Mouse (Mus musculus) embryonic facial prominence, embryonic 12.5 days (tissue): ENCODE results near the gene Atp6v0a1. TPM values are rescaled to one million over a fixed set of nuclear protein-coding genes. Genes with fewer than 3 reads are reported as not detected.

Experiments
- ATAC-seq: fragments of 200-750 bp; cut with Nextera tagmentation; 2 replicates; pipeline ENCODE4 v1.8.0; 2017; ENCODE audit not compliant: insufficient number of reproducible peaks, insufficient read depth, low FRiP score, low TSS enrichment
- H3K27ac ChIP-seq: fragments of 300-500 bp; sonication (generic); 2 replicates; pipeline ENCODE4 v1.5.1; 2016; ENCODE audit warnings: mild to moderate bottlenecking
- H3K27me3 ChIP-seq: fragments of 300-500 bp; sonication (generic); 2 replicates; pipeline ENCODE4 v1.6.1; 2016; ENCODE audit warnings: mild to moderate bottlenecking, moderate library complexity
- H3K36me3 ChIP-seq: fragments of 300-500 bp; sonication (generic); 2 replicates; pipeline ENCODE4 v1.6.1; 2016; ENCODE audit warnings: mild to moderate bottlenecking
- H3K4me1 ChIP-seq: fragments of 300-500 bp; sonication (generic); 2 replicates; pipeline ENCODE4 v1.6.1; 2016
- H3K4me2 ChIP-seq: fragments of 300-500 bp; sonication (generic); replicated peaks from 2 replicates; pipeline ENCODE4 v1.6.1; 2016; ENCODE audit warnings: mild to moderate bottlenecking, moderate library complexity
- H3K4me3 ChIP-seq: fragments of 300-500 bp; sonication (generic); 2 replicates; pipeline ENCODE4 v1.5.1; 2016; ENCODE audit warnings: mild to moderate bottlenecking
- H3K9ac ChIP-seq: fragments of 300-500 bp; sonication (generic); 2 replicates; pipeline ENCODE4 v1.6.1; 2016; ENCODE audit warnings: mild to moderate bottlenecking, moderate library complexity
- H3K9me3 ChIP-seq: fragments of 300-500 bp; sonication (generic); 2 replicates; pipeline ENCODE4 v1.6.1; 2016; ENCODE audit warnings: mild to moderate bottlenecking, moderate library complexity
- WGBS: fragments of 180-500 bp; shearing (Covaris S2); methylation state at CpG from one replicate; pipeline ENCODE4 v1.1.7; 2016; 5-methylcytosine and 5-hydroxymethylcytosine counted together
- polyA plus RNA-seq: library from polyadenylated mRNA; unstranded; fragments of >200 nt; fragmentation: Nextera tagmentation; extraction: Ambion mirVana; gene quantifications from 2 replicates; pipeline ENCODE4 v1.2.1, GENCODE M21; 2016

Gene Atp6v0a1
- polyA plus RNA-seq, 1 experiment from 2014 or later, result 33.7 TPM

DNA sequence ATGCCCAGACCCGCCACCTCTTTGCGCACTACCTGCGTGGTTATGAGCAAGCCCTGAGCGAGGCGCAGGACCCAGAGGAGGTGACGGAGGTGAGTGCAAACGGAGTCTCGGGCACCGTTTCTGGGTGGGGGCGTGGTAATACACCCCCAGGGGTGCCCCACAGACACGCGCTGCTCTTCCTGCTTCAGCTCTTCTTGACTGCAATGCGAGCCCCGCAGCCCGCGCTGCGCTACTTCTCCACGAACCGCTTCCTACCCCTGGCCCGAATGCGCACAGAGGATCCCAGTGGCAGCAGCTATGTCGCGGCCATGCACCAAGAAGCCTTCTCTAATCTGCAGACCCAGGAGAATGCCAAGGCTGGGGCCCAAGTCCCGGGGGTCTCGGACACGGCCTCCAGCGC lies 70.5 kb downstream of the Atp6v0a1 start:
- H3K27me3 ChIP-seq, result peaks cover 57% of the 10 kb centered on the region
- H3K4me2 ChIP-seq, result peak overlapping the region; percentile 32
- no peak overlapping the region for H3K9ac ChIP-seq
- peak overlapping the region; percentile 4; the same call in 1 of the 2 replicates for H3K4me3 ChIP-seq
- peaks cover 5% of the 10 kb centered on the region; the same call in 1 of the 2 replicates for H3K36me3 ChIP-seq
- no peak overlapping the region for H3K27ac ChIP-seq
- H3K9me3 ChIP-seq, result no peaks in the 10 kb centered on the region
- H3K4me1 ChIP-seq, result peaks cover 18% of the 10 kb centered on the region
- WGBS, result 2% methylated on average over 27 of the region's 27 CpGs
- ATAC-seq, result no peak

DNA sequence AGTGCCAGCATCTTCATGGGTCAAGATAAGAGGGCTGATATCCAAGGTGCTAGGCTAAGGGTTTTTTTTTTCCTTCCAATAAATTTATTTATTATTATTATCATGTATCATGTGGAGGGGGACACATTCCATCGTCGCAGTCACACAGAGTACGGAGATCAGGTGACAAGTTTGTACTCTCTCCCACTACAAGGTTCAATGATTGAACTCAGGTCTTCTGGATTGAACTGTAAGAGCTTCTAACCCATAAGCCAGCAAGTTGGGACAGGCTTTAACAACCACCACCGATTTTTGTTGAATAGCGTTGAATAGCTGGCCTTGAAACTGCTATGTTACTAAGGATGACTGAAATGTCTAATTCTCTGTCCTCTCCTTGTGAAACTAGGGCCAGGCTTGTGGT lies 71.2 kb downstream of the Atp6v0a1 start:
- no peak overlapping the region for H3K4me3 ChIP-seq
- H3K4me1 ChIP-seq, result peaks cover 18% of the 10 kb centered on the region
- peaks cover 9% of the 10 kb centered on the region; the same call in 1 of the 2 replicates for H3K36me3 ChIP-seq
- H3K27me3 ChIP-seq, result peaks cover 57% of the 10 kb centered on the region
- no peak overlapping the region for H3K4me2 ChIP-seq
- no peaks in the 10 kb centered on the region for H3K9me3 ChIP-seq
- no peak for ATAC-seq
- 65% methylated on average over 5 of the region's 5 CpGs for whole genome bisulfite sequencing
- no peak overlapping the region for H3K9ac ChIP-seq
- H3K27ac ChIP-seq, result no peak overlapping the region

DNA sequence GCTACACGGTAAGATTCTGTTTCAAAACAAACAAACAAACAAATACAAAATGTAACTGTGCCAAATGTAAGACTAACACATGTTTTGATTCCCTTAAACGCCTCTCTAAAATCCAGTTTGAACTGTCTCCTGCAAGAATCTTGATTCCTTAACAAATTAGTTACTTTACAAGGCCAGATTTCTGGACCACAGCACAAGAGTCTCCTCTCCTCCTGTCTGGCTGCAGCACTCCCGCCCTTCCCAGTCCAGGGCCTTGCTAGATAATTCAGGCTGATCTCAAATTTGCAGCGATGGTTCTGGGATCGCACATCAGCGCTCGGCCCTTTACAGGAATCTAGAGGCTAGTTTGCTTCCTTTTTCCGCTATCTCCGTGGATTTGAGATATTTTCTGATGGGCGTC lies 72.4 kb downstream of the Atp6v0a1 start:
- no peak for ATAC-seq
- peak overlapping the region; percentile 84 for H3K27ac ChIP-seq
- H3K4me2 ChIP-seq, result peak overlapping the region; percentile 90
- no peaks in the 10 kb centered on the region for H3K9me3 ChIP-seq
- peak overlapping the region; percentile 88; the same call in 1 of the 2 replicates for H3K9ac ChIP-seq
- peaks cover 50% of the 10 kb centered on the region for H3K27me3 ChIP-seq
- peaks cover 15% of the 10 kb centered on the region for H3K36me3 ChIP-seq
- 4% methylated on average over 10 of the region's 10 CpGs for WGBS
- H3K4me1 ChIP-seq, result peaks cover 27% of the 10 kb centered on the region
- H3K4me3 ChIP-seq, result peak overlapping the region; percentile 74

DNA sequence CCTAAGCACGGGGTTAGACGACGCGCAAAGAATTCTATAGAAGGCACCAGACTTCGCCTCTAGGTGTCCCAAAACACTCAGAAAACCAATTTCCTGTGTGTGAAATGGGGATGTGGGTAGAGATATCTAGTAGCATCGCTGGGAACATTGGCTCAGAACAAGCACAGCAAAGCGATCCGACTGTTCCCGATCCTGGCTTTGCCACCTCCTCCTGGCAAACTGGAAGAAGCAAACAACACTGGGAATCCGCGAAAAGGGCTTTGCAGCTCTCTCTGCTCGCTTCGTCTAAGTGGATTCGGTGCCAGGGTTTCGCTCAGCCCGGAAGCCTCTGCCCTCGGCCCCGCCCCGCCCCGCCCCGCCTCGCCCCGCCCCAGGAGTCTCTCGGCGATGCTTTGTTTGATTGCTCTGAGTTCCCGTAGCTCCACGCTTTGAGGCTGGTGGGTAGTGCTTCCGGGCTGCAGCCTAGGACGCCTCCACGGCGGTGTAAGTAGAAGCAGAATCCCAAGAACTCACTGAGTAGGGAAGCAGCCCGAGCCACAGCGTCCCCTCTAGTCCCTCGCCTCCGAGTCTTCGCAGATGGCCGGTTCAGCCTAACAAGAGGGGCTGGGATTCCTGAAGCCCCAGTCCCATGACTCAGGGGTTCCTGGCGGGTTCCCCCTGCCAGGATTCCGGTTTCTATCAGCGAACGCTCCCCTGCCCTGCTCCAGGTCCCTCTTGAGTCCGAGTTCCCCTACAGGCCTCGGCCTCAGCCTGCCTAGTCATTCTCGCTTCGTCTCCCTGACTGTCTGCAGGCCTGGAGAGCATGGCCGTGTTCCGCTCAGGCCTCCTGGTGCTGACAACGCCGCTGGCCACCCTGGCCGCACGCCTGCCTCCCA lies 73.2 kb downstream of the Atp6v0a1 start, which contains the start of gene Coasy:
Gene Coasy, plus strand, starts transcription at position 358 of the 875 bp plus-strand sequence.
- H3K9ac ChIP-seq, result peak within 1 kb of the TSS; percentile 88
- peaks cover 42% of the 10 kb centered on the region for H3K27me3 ChIP-seq
- H3K4me2 ChIP-seq, result peak within 1 kb of the TSS; percentile 90
- H3K4me3 ChIP-seq, result peak within 1 kb of the TSS; percentile 74
- H3K4me1 ChIP-seq, result peaks cover 30% of the 10 kb centered on the region
- ATAC-seq, result peak; percentile 81
- WGBS, result under 1% methylated on average over 51 of the region's 51 CpGs
- no peaks in the 10 kb centered on the region for H3K9me3 ChIP-seq
- H3K36me3 ChIP-seq, result peaks cover 15% of the 10 kb centered on the region
- peak within 1 kb of the TSS; percentile 84 for H3K27ac ChIP-seq

DNA sequence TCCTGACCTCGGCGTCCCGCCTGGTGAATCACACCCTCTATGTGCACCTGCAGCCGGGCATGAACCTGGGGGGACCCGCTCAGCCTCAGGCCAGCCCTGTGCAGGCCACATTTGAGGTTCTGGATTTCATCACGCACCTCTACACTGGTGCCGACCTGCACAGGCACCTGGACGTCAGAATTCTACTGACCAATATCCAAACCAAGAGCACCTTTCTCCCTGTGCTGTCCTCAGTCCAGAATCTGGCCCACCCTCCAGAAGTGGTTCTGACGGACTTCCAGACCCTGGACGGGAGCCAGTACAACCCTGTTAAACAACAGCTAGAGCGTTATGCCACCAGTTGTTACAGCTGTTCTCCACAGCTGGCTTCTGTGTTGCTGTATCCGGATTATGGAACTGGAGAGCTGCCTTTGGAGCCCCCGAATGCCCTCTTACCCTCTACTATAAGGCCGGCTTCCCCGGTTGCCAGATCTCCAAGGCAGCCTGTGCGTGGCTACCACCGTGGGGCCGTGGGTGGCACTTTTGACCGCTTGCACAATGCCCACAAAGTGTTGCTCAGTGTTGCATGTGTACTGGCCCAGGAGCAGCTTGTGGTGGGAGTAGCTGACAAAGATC lies 73.9 kb downstream of the Atp6v0a1 start:
- Histone ChIP-seq H3K36me3 (peaks cover 15% of the 10 kb centered on the region), H3K9me3 (no peaks in the 10 kb centered on the region), H3K27ac (peak overlapping the region; percentile 84), H3K4me2 (peak overlapping the region; percentile 90), H3K27me3 (peaks cover 35% of the 10 kb centered on the region), H3K4me3 (peak overlapping the region; percentile 74), H3K9ac (peak overlapping the region; percentile 88), H3K4me1 (peaks cover 37% of the 10 kb centered on the region)
- ATAC-seq, result peak; percentile 29; the same call in 1 of the 2 replicates
- WGBS, result 34% methylated on average over 19 of the region's 19 CpGs

DNA sequence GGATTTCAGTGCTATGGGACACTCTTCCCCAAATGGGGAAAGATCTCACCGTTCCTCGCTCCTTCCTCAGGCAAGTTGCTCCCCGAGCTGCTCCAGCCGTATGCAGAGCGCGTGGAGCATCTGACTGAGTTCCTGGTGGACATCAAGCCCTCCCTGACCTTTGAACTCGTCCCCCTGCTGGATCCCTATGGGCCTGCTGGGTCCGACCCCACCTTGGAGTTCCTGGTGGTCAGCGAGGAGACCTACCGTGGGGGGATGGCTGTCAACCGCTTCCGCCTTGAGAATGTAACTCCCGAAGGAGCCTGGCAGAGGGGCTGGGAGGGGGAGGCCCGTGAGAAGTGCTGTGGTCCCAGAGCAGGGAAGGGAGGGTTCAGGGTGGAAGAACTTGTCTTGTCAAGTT lies 75.0 kb downstream of the Atp6v0a1 start:
- H3K9me3 ChIP-seq, result no peaks in the 10 kb centered on the region
- H3K9ac ChIP-seq, result no peak overlapping the region
- H3K4me3 ChIP-seq, result no peak overlapping the region
- peaks cover 39% of the 10 kb centered on the region for H3K4me1 ChIP-seq
- H3K27me3 ChIP-seq, result peaks cover 24% of the 10 kb centered on the region
- 0 out of 2 replicates have a peak overlapping the region, but pooled peaks have one; percentile 13 for H3K4me2 ChIP-seq
- H3K36me3 ChIP-seq, result peaks cover 24% of the 10 kb centered on the region
- WGBS, result 80% methylated on average over 14 of the region's 14 CpGs
- ATAC-seq, result no peak
- H3K27ac ChIP-seq, result no peak overlapping the region

DNA sequence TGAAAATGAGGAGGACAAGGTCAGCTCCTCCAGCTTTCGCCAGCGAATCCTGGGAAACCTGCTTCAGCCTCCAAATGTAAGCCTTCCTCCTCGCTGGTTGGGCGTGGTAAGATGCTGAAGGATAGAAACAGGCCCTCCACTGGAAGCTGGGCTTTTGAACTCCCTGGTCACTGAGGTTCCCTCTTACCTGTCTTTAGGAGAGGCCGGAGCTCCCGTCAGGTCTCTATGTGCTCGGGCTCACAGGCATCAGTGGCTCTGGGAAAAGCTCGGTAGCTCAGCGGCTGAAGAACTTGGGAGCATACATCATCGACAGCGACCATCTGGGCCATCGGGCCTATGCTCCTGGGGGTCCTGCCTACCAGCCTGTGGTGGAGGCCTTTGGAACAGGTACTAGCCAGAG lies 75.6 kb downstream of the Atp6v0a1 start:
- H3K9me3 ChIP-seq, result no peaks in the 10 kb centered on the region
- no peak overlapping the region for H3K9ac ChIP-seq
- H3K4me1 ChIP-seq, result peaks cover 35% of the 10 kb centered on the region
- H3K36me3 ChIP-seq, result peaks cover 29% of the 10 kb centered on the region
- peaks cover 19% of the 10 kb centered on the region for H3K27me3 ChIP-seq
- H3K4me3 ChIP-seq, result no peak overlapping the region
- no peak overlapping the region for H3K27ac ChIP-seq
- no peak for ATAC-seq
- WGBS, result 95% methylated on average over 12 of the region's 12 CpGs
- H3K4me2 ChIP-seq, result no peak overlapping the region

DNA sequence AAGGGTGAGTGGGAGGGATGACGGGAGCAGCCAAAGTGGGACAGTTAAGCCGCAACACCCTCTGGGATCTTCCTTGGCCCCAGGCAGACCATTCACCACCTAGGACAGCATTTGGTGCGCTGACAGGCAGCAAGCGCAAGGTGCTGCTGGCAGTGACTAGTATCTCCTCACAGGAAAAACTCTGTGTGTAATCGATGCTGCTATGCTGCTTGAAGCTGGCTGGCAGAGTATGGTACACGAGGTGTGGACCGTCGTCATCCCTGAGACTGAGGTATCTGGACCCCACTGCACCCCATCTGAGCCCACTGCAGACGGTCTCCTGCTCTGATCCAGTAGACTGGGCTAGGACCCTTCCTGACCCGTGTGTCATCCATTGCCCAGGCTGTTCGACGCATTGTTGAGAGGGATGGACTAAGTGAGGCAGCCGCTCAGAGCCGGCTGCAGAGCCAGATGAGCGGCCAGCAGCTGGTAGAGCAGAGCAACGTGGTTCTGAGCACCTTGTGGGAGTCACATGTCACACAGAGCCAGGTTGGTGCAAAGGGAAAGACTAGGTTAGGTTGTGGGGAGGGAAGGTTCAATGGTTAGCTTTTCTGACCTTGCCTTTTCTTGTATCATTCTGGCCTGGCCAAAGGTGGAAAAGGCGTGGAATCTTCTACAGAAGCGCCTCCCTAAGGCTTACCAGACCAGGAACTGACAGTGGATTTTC lies 76.5 kb downstream of the Atp6v0a1 start:
- Histone ChIP-seq H3K4me3 (no peak overlapping the region), H3K9me3 (no peaks in the 10 kb centered on the region), H3K27ac (0 out of 2 replicates have a peak overlapping the region, but pooled peaks have one; percentile 80), H3K9ac (no peak overlapping the region; the same call in 1 of the 2 replicates), H3K36me3 (peaks cover 38% of the 10 kb centered on the region), H3K27me3 (peaks cover 9% of the 10 kb centered on the region), H3K4me2 (0 out of 2 replicates have a peak overlapping the region, but pooled peaks have one; percentile 96), H3K4me1 (peaks cover 34% of the 10 kb centered on the region)
- 91% methylated on average over 18 of the region's 18 CpGs for WGBS
- ATAC-seq, result no peak

DNA sequence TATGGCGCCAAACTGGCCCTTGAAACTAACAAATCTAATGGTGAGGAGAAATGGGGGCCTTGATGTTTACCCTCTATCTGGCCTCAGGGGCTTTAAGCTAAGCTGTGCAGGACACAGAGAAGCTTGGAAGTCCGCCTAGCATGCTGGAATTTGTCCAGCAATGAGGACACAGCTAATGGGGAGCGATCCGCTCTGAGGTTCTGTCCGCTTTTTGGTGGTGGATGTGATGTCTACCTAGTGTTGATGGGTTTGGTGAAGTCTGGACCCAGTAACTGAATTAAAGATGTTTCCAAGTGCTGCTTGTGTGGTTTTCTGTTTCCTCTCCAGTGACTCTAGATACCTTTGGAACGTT lies 77.0 kb downstream of the Atp6v0a1 start:
- peak overlapping the region; percentile 96 for H3K4me2 ChIP-seq
- peaks cover 4% of the 10 kb centered on the region for H3K27me3 ChIP-seq
- no peaks in the 10 kb centered on the region for H3K9me3 ChIP-seq
- H3K27ac ChIP-seq, result peak overlapping the region; percentile 80
- peak overlapping the region; percentile 92 for H3K4me3 ChIP-seq
- no peak for ATAC-seq
- peak overlapping the region; percentile 84 for H3K9ac ChIP-seq
- H3K36me3 ChIP-seq, result peaks cover 44% of the 10 kb centered on the region
- peaks cover 34% of the 10 kb centered on the region for H3K4me1 ChIP-seq
- WGBS, result 80% methylated on average over 6 of the region's 6 CpGs

DNA sequence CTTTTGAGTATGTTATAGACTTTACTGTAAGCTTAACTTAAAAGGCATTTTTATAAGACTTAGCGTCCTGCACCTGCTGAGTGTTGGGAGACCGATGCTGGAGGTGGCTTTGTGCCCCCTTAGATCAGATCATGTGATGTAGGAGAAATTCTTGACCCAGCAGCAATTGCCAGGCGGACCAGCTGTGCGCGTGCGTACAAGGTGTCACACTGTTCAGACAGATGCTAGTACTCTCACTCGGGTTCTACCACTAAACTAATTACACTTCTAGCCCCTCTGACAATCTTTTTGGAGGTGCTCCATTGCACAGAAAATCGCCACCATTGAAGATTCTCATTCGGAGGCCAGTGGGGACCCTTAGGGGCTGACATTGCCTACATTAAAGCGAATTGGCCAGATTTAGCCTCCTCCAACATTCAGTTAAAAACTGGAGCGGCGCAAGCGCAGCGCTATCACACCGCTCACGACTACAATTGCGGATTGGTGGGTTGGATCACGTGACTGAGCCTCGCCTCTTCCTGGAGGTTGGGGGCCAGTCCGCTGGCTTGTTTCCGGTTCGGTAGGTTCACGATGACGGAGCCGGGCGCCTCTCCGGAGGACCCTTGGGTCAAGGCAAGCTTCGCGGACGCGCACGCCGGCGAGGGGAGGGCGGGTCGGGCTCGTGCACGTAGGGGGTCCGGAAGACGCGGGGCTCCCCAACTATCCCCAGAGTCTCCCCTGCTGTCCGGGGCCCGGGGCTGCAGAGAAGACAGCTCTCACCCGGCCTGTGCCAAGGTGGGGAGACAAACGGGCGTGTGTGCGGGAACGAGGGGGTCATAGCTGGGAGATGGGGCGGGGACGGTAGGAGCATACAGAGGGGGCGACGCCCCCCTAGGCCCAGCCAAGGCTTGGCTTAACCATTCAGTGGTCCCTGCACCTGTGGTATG lies 77.8 kb downstream of the Atp6v0a1 start, which contains the start of gene Mlx:
Gene Mlx, plus strand, starts transcription at position 522 of the 926 bp plus-strand sequence.
- peaks cover 34% of the 10 kb centered on the region for H3K4me1 ChIP-seq
- 2% methylated on average over 47 of the region's 52 CpGs for WGBS
- no peaks in the 10 kb centered on the region for H3K27me3 ChIP-seq
- H3K27ac ChIP-seq, result peak within 1 kb of the TSS; percentile 80
- H3K9me3 ChIP-seq, result no peaks in the 10 kb centered on the region
- peak within 1 kb of the TSS; percentile 96 for H3K4me2 ChIP-seq
- peak within 1 kb of the TSS; percentile 92 for H3K4me3 ChIP-seq
- peaks cover 51% of the 10 kb centered on the region for H3K36me3 ChIP-seq
- ATAC-seq, result peak; percentile 71
- peak within 1 kb of the TSS; percentile 84 for H3K9ac ChIP-seq
